Mouse (Mus musculus) spleen, adult 2 months (tissue): ENCODE measurements around the gene Galc.

Experiments used
- CTCF ChIP-seq: fragments of 200-500 bp; IDR thresholded peaks from 2 replicates; pipeline ENCODE4 v1.5.1; 2011; ENCODE audit warnings: mild to moderate bottlenecking, inconsistent platforms; ENCODE audit not compliant: insufficient read depth, insufficient read length, insufficient replicate concordance; ENCODE audit errors: extremely low read depth
- POLR2A ChIP-seq: fragments of 200-500 bp; IDR thresholded peaks from 2 replicates; pipeline ENCODE4 v1.6.1; 2011; ENCODE audit warnings: low read depth, low read length, inconsistent platforms

GRCm38 (mm10) chr12:98210495-98210894 lies 48.8 kb downstream of the Galc start:
- TF ChIP-seq CTCF (no peak), POLR2A (no peak)
